Comparison of ENCODE assay signal across 38 mouse cellular contexts in genomic region chr1:173959998-173960397, GRCm38 (mm10). TPM values are rescaled to one million over a fixed set of nuclear protein-coding genes. Genes with fewer than 3 reads are reported as not detected.
"Had no signal": no experiment of that assay in that cellular context is flagged by ENCODE, and none has a peak within 500 bp of the region (broad histone marks: within the 10 kb centered on the region; RNA-seq: fewer than 3 reads in every experiment).

No protein-coding gene starts in this region.

RNA-seq across cellular contexts. Expression of gene Ifi203, which starts 17.5 kb away (rescaled TPM):
- polyA plus RNA-seq: heart, embryonic 10.5 days; hindbrain, embryonic 10.5 days had no signal

RNA-seq across cellular contexts. Expression of gene Ifi202b, which starts 22.5 kb away (rescaled TPM):
- total RNA-seq: heart, adult 8-10 months; heart, postnatal 10 days; heart, postnatal 14 days; heart, postnatal 25 days; heart, postnatal 36 days; heart, postnatal 4 days; hematopoietic stem cell, adult 5-6 weeks; hindbrain, postnatal 0 days; layer of hippocampus, adult 18-20 months; layer of hippocampus, adult 2 months; layer of hippocampus, adult 8-10 months; layer of hippocampus, postnatal 10 days; layer of hippocampus, postnatal 14 days; layer of hippocampus, postnatal 25 days; layer of hippocampus, postnatal 36 days had no signal
- polyA plus RNA-seq: heart, embryonic 10.5 days; heart, embryonic 11.5 days; heart, embryonic 12.5 days; heart, embryonic 13.5 days; heart, embryonic 14.5 days; heart, embryonic 16.5 days; heart, postnatal 0 days; hindbrain, embryonic 10.5 days; hindbrain, embryonic 11.5 days; hindbrain, embryonic 12.5 days; hindbrain, embryonic 13.5 days; hindbrain, embryonic 14.5 days; hindbrain, embryonic 15.5 days; inflammation-experienced regulatory T-cells, adult 6 months; intestine, embryonic 14.5 days; intestine, embryonic 15.5 days; intestine, embryonic 16.5 days; intestine, postnatal 0 days; kidney, adult 2 months; kidney, embryonic 14.5 days; kidney, embryonic 15.5 days; kidney, embryonic 16.5 days; kidney, postnatal 0 days had no signal

RNA-seq across cellular contexts. Expression of gene Ifi211, which starts 47.2 kb away (rescaled TPM):
- total RNA-seq: hematopoietic stem cell, adult 5-6 weeks; hindbrain, postnatal 0 days; layer of hippocampus, adult 18-20 months; layer of hippocampus, adult 2 months; layer of hippocampus, postnatal 10 days; layer of hippocampus, postnatal 14 days; layer of hippocampus, postnatal 25 days; layer of hippocampus, postnatal 36 days had no signal
